Mouse (Mus musculus): ENCODE data around the gene Zfp1. TPM values are rescaled to one million over a fixed set of nuclear protein-coding genes. Genes with fewer than 3 reads are reported as not detected.
A peak's percentile ranks its signal among the peaks of the same experiment; 100 is the strongest.
"Not testable (repeated sequence)": the region's sequence is repeated elsewhere in the genome, so short reads cannot be mapped to it uniquely, and the experiment has no call there.

Gene Zfp1
- polyA plus RNA-seq, 1 experiment: 9.7 TPM

- WGBS: under 1% methylated on average over 5 of the region's 5 CpGs
- no peaks in the 10 kb centered on the region for H3K4me1 ChIP-seq (ENCODE audit: control insufficient read depth, insufficient read depth, low read length)
- peak overlapping the region; percentile 10; the same call in 1 of the 2 replicates for H3K27ac ChIP-seq (ENCODE audit: control insufficient read depth, insufficient read depth, low read depth, low read length, poor library complexity)
- no peak for TF ChIP-seq POLR2A (IDR thresholded peaks at IDR 0.05; ENCODE audit: borderline replicate concordance, control insufficient read depth, low read depth, low read length)
- no peak for TF ChIP-seq CTCF (IDR thresholded peaks at IDR 0.05; ENCODE audit: control insufficient read depth, insufficient read depth, low read length)
- H3K4me3 ChIP-seq (replicated peaks; ENCODE audit: control insufficient read depth, low read depth, low read length): peak overlapping the region; percentile 2
Measured at GRCm38 (mm10) chr8:111642496-111642895, 705 bp upstream of the Zfp1 start.

GRCm38 (mm10) chr8:111642939-111643263 lies 300 bp upstream of the Zfp1 start:
- Histone ChIP-seq H3K4me3 (replicated peaks; ENCODE audit: control insufficient read depth, low read depth, low read length) (peak overlapping the region; percentile 90), H3K4me1 (ENCODE audit: control insufficient read depth, insufficient read depth, low read length) (no peaks in the 10 kb centered on the region), H3K27ac (ENCODE audit: control insufficient read depth, insufficient read depth, low read depth, low read length, poor library complexity) (peak overlapping the region; percentile 10; the same call in 1 of the 2 replicates)
- 0% methylated on average over 5 of the region's 5 CpGs for WGBS
- TF ChIP-seq CTCF (IDR thresholded peaks at IDR 0.05; ENCODE audit: control insufficient read depth, insufficient read depth, low read length) (no peak), POLR2A (IDR thresholded peaks at IDR 0.05; ENCODE audit: borderline replicate concordance, control insufficient read depth, low read depth, low read length) (no peak)

- WGBS: 15% methylated on average over 12 of the region's 12 CpGs
- not testable (repeated sequence) for H3K27ac ChIP-seq (ENCODE audit: control insufficient read depth, insufficient read depth, low read depth, low read length, poor library complexity); H3K4me1 ChIP-seq (ENCODE audit: control insufficient read depth, insufficient read depth, low read length)
- H3K4me3 ChIP-seq (replicated peaks; ENCODE audit: control insufficient read depth, low read depth, low read length): peak overlapping the region; percentile 90
Measured at GRCm38 (mm10) chr8:111644286-111645051, 1.3 kb downstream of the Zfp1 start.

- Histone ChIP-seq H3K27ac (ENCODE audit: control insufficient read depth, insufficient read depth, low read depth, low read length, poor library complexity) (no peak overlapping the region), H3K4me1 (ENCODE audit: control insufficient read depth, insufficient read depth, low read length) (no peaks in the 10 kb centered on the region), H3K4me3 (replicated peaks; ENCODE audit: control insufficient read depth, low read depth, low read length) (no peak overlapping the region)
- WGBS: 84% methylated on average over 8 of the region's 8 CpGs
- no peak for TF ChIP-seq CTCF (IDR thresholded peaks at IDR 0.05; ENCODE audit: control insufficient read depth, insufficient read depth, low read length)
- no peak for TF ChIP-seq POLR2A (IDR thresholded peaks at IDR 0.05; ENCODE audit: borderline replicate concordance, control insufficient read depth, low read depth, low read length)
Measured at GRCm38 (mm10) chr8:111645715-111646114, 2.5 kb downstream of the Zfp1 start.

- Histone ChIP-seq H3K4me1 (ENCODE audit: control insufficient read depth, insufficient read depth, low read length) (no peaks in the 10 kb centered on the region), H3K27ac (ENCODE audit: control insufficient read depth, insufficient read depth, low read depth, low read length, poor library complexity) (no peak overlapping the region), H3K4me3 (replicated peaks; ENCODE audit: control insufficient read depth, low read depth, low read length) (no peak overlapping the region)
- 30% methylated on average over 2 of the region's 2 CpGs for WGBS
- TF ChIP-seq POLR2A (IDR thresholded peaks at IDR 0.05; ENCODE audit: borderline replicate concordance, control insufficient read depth, low read depth, low read length): no peak
- TF ChIP-seq CTCF (IDR thresholded peaks at IDR 0.05; ENCODE audit: control insufficient read depth, insufficient read depth, low read length): no peak
Measured at GRCm38 (mm10) chr8:111648834-111649233, 5.6 kb downstream of the Zfp1 start.

- no peak overlapping the region for H3K4me3 ChIP-seq (replicated peaks; ENCODE audit: control insufficient read depth, low read depth, low read length)
- H3K4me1 ChIP-seq (ENCODE audit: control insufficient read depth, insufficient read depth, low read length): no peaks in the 10 kb centered on the region; the same call in 1 of the 2 replicates
- H3K27ac ChIP-seq (ENCODE audit: control insufficient read depth, insufficient read depth, low read depth, low read length, poor library complexity): no peak overlapping the region
- 89% methylated on average over 3 of the region's 3 CpGs for WGBS
- no peak for TF ChIP-seq CTCF (IDR thresholded peaks at IDR 0.05; ENCODE audit: control insufficient read depth, insufficient read depth, low read length)
- no peak for TF ChIP-seq POLR2A (IDR thresholded peaks at IDR 0.05; ENCODE audit: borderline replicate concordance, control insufficient read depth, low read depth, low read length)
Measured at GRCm38 (mm10) chr8:111650651-111651050, 7.5 kb downstream of the Zfp1 start.

GRCm38 (mm10) chr8:111653524-111653923 lies 10.3 kb downstream of the Zfp1 start:
- Histone ChIP-seq H3K27ac (ENCODE audit: control insufficient read depth, insufficient read depth, low read depth, low read length, poor library complexity) (no peak overlapping the region), H3K4me3 (replicated peaks; ENCODE audit: control insufficient read depth, low read depth, low read length) (no peak overlapping the region), H3K4me1 (ENCODE audit: control insufficient read depth, insufficient read depth, low read length) (no peaks in the 10 kb centered on the region; the same call in 1 of the 2 replicates)
- no peak for TF ChIP-seq POLR2A (IDR thresholded peaks at IDR 0.05; ENCODE audit: borderline replicate concordance, control insufficient read depth, low read depth, low read length)
- WGBS: 74% methylated on average over 2 of the region's 2 CpGs

- no peak for TF ChIP-seq POLR2A (IDR thresholded peaks at IDR 0.05; ENCODE audit: borderline replicate concordance, control insufficient read depth, low read depth, low read length)
- TF ChIP-seq CTCF (IDR thresholded peaks at IDR 0.05; ENCODE audit: control insufficient read depth, insufficient read depth, low read length): no peak
- WGBS: 39% methylated on average over 1 of the region's 1 CpGs
- peaks cover 2% of the 10 kb centered on the region; the same call in 1 of the 2 replicates for H3K4me1 ChIP-seq (ENCODE audit: control insufficient read depth, insufficient read depth, low read length)
- H3K27ac ChIP-seq (ENCODE audit: control insufficient read depth, insufficient read depth, low read depth, low read length, poor library complexity): no peak overlapping the region
- no peak overlapping the region for H3K4me3 ChIP-seq (replicated peaks; ENCODE audit: control insufficient read depth, low read depth, low read length)
Measured at GRCm38 (mm10) chr8:111657312-111657854, 14.2 kb downstream of the Zfp1 start.

Data from bone marrow, adult 2 months (tissue).